Mouse (Mus musculus) stomach, embryonic 14.5 days (tissue): Measurements from ENCODE around the gene Krt8. TPM values are rescaled to one million over a fixed set of nuclear protein-coding genes. Genes with fewer than 3 reads are reported as not detected.
A peak's percentile ranks its signal among the peaks of the same experiment; 100 is the strongest.
"Not testable (repeated sequence)": the region's sequence is repeated elsewhere in the genome, so short reads cannot be mapped to it uniquely, and the experiment has no call there.

ENCODE experiments used
- ATAC-seq: fragments of 200-750 bp; cut with Nextera tagmentation; 2 replicates; pipeline ENCODE4 v1.8.0; 2017; ENCODE audit warnings: low read depth, moderate TSS enrichment; ENCODE audit not compliant: insufficient number of reproducible peaks, insufficient read depth, low FRiP score
- H3K27ac ChIP-seq: fragments of 300-500 bp; sonication (generic); 2 replicates; pipeline ENCODE4 v1.5.1; 2014; ENCODE audit warnings: mild to moderate bottlenecking, low read length, moderate library complexity, mixed read lengths
- H3K27me3 ChIP-seq: fragments of 300-500 bp; sonication (generic); 2 replicates; pipeline ENCODE4 v1.6.1; 2014; ENCODE audit warnings: low read length, control low read depth, mixed read lengths; ENCODE audit not compliant: control insufficient read depth, insufficient read depth
- H3K36me3 ChIP-seq: fragments of 300-500 bp; sonication (generic); 2 replicates; pipeline ENCODE4 v1.6.1; 2014; ENCODE audit warnings: mild to moderate bottlenecking, control low read depth, low read length, moderate library complexity, mixed read lengths; ENCODE audit not compliant: control insufficient read depth, insufficient read depth
- H3K4me1 ChIP-seq: fragments of 300-500 bp; sonication (generic); 2 replicates; pipeline ENCODE4 v1.6.1; 2014; ENCODE audit warnings: low read length, control low read depth, mixed read lengths; ENCODE audit not compliant: control insufficient read depth, insufficient read depth
- H3K4me2 ChIP-seq: fragments of 300-500 bp; sonication (generic); replicated peaks from 2 replicates; pipeline ENCODE4 v1.6.1; 2014; ENCODE audit warnings: low read depth, low read length, control low read depth
- H3K4me3 ChIP-seq: fragments of 300-500 bp; sonication (generic); 2 replicates; pipeline ENCODE4 v1.5.1; 2014; ENCODE audit warnings: low read depth, low read length, control low read depth
- H3K9ac ChIP-seq: fragments of 300-500 bp; sonication (generic); replicated peaks from 2 replicates; pipeline ENCODE4 v1.6.1; 2014; ENCODE audit warnings: low read depth, mild to moderate bottlenecking, control low read depth, low read length, moderate library complexity, mixed read lengths
- H3K9me3 ChIP-seq: fragments of 300-500 bp; sonication (generic); 2 replicates; pipeline ENCODE4 v1.6.1; 2016; ENCODE audit warnings: low read depth, low read length, control low read depth; ENCODE audit not compliant: control insufficient read depth
- WGBS: fragments of 180-500 bp; shearing (Covaris S2); extraction: QIAGEN DNeasy Blood & Tissue Kit; methylation state at CpG from one replicate; pipeline ENCODE4 v1.1.7; 2014; 5-methylcytosine and 5-hydroxymethylcytosine counted together
- polyA plus RNA-seq: library from polyadenylated mRNA; unstranded; fragments of >200 nt; fragmentation: Nextera tagmentation; extraction: Ambion mirVana; gene quantifications from 2 replicates; pipeline ENCODE4 v1.2.1, GENCODE M21; 2014

The Krt8 gene
- polyA plus RNA-seq, 1 experiment from 2014 or later: 707 TPM

DNA sequence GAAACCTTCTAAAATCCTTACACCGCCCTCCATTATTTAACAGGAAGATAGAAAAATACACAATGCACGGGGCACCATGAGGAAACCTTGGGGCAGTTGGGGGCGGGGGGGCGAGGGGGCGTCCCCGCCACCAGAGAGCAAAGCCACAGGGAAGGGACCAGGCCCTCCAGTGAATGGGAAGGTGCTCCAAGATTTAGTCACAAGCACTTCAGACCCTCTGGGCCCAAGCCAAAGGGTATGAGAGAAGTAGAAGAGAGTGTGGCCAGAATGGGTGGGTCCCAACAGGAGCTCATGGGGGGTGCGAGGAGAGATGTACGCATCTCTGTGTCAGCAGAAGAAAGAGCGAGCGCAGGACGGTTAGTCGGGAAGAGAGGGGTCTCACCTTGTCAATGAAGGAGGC is 766 bp downstream of the Krt8 start:
- Histone ChIP-seq H3K4me2 (peak overlapping the region; percentile 37), H3K4me1 (peaks cover 23% of the 10 kb centered on the region), H3K9ac (peak overlapping the region; percentile 48; the same call in 1 of the 2 replicates), H3K27me3 (no peaks in the 10 kb centered on the region), H3K9me3 (no peaks in the 10 kb centered on the region), H3K4me3 (peak overlapping the region; percentile 36), H3K27ac (peak overlapping the region; percentile 78), H3K36me3 (no peaks in the 10 kb centered on the region)
- no peak for ATAC-seq
- WGBS: 19% methylated on average over 12 of the region's 12 CpGs

DNA sequence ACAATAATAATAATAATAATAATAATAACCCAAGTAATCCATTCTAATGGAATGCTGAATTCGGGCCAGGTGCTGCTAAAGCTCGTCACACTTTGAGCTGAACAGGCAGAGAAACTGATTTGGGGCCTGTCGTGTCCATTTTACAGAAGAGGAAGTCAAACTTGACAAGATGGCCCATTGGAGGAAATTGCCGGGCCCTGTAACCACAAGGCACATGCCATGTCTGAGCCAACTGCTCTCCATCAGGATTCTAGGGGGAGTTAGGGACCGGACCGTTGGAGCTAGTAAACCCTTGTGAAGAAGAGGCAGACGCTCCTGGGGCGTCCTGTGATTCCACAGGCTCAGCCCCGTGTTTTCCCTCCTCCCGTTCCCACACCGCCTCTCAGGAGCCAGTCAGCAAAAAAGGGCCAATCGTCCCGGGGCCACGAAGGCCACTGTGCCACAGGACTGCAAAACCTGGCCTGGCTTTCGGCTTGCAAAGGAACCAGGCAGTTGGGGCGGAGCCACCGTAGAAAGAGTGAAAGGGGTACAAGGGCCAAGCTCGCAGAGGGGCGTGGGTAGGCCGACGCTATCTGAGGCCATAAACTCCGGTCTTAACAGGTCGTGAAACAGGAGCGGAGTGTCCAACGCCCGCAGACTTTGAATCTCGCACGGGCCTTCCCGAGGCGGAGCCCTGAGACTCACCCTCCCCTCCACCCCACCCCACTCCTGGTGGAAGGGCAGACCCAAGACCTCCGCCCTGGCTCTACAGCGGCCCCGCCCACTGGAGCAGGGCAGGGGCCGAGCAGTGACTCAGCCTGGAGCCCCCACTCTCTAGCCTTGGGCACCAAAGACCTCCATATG is 1.4 kb downstream of the Krt8 start:
- Histone ChIP-seq H3K27me3 (no peaks in the 10 kb centered on the region), H3K9me3 (no peaks in the 10 kb centered on the region), H3K4me1 (peaks cover 19% of the 10 kb centered on the region), H3K9ac (peak overlapping the region; percentile 48), H3K4me2 (peak overlapping the region; percentile 37), H3K36me3 (no peaks in the 10 kb centered on the region), H3K27ac (peak overlapping the region; percentile 78), H3K4me3 (peak overlapping the region; percentile 36)
- ATAC-seq: peak; percentile 66
- WGBS: 8% methylated on average over 34 of the region's 34 CpGs

DNA sequence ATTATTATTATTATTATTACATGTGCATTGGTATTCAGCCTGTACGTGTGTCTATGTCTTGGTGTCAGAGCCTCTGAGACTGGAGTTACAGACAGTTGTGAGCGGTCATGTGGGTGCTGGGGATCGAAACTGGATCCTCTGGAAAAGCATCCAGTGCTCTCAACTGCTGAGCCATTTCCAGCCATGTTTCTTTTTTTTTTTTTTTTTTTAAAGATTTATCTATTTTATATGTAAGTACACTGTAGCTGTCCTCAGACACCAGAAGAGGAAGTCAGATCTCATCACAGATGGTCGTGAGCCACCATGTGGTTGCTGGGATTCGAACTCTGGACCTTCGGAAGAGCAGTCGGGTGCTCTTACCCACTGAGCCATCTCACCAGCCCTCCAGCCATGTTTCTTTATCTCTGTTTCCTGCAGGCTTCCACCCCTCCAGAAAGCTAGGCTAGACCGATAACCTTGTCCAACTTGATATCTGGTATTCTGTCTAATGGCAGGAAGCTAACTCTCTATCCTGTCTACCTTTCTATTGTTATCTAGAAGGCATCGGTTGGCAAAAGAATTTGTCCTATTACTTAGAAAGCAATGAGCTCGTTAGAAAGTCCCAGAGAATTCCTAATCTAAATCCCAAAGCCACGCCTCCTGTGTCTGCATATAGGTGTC is 4.5 kb downstream of the Krt8 start:
- Histone ChIP-seq H3K4me1 (no peaks in the 10 kb centered on the region; the same call in 1 of the 2 replicates), H3K36me3 (no peaks in the 10 kb centered on the region), H3K9ac (no peak overlapping the region), H3K4me3 (no peak overlapping the region), H3K9me3 (no peaks in the 10 kb centered on the region), H3K27me3 (no peaks in the 10 kb centered on the region), H3K27ac (no peak overlapping the region), H3K4me2 (no peak overlapping the region)
- ATAC-seq: no peak
- 85% methylated on average over 11 of the region's 11 CpGs for WGBS

DNA sequence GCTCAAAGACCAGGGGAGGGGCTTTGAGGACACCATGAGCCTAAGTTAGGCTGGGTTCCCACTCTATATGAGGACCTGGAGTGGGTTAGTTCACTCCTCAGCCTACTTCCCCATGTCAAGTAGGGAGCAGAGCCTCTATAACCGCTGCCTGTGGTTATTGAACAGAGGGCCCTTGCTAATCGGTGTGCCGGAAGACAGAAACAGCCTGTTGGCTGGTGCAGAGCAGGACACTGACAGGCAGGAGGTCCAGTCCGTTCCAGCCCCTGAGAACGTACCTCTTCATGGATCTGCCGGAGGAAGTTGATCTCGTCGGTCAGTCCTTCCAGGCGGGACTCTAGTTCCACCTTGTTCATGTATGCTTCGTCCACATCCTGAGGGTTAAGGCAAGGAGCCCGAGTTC is 5.1 kb downstream of the Krt8 start:
- H3K4me3 ChIP-seq: no peak overlapping the region
- no peak for ATAC-seq
- H3K36me3 ChIP-seq: no peaks in the 10 kb centered on the region
- H3K27ac ChIP-seq: no peak overlapping the region
- H3K27me3 ChIP-seq: no peaks in the 10 kb centered on the region
- 90% methylated on average over 11 of the region's 11 CpGs for WGBS
- H3K9ac ChIP-seq: no peak overlapping the region
- no peak overlapping the region for H3K4me2 ChIP-seq
- H3K4me1 ChIP-seq: no peaks in the 10 kb centered on the region
- no peaks in the 10 kb centered on the region for H3K9me3 ChIP-seq

DNA sequence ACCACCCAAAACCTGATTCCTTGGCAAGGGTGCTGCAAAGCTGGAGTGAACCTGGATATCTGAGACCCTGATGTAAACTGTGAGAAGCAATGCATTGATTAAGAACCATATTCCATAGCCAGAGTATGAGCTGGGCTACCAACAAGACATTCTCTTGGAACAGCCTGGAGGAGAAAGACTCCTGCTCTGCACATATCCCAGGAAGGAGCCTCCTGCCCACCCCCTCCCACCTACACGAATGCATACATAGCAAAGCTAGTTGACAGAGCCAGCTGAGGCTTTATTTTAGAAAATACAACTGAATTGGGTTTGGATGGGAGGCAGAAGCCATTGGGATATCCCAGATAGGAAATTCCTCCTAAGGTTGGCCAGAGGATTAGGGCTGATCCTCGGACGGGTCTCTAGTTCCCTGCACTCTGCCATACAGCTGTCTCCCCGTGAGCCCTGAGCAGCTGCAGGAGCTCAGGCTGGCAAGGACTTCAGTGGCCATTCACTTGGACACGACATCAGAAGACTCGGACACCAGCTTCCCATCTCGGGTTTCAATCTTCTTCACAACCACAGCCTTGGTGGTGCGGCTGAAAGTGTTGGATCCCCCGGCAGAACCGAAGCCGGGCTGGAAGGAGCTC is 7.7 kb downstream of the Krt8 start:
- not testable (repeated sequence) for H3K4me3 ChIP-seq, H3K27me3 ChIP-seq, H3K4me1 ChIP-seq, H3K9me3 ChIP-seq, H3K36me3 ChIP-seq, ATAC-seq, H3K9ac ChIP-seq, H3K4me2 ChIP-seq
- WGBS: 78% methylated on average over 11 of the region's 11 CpGs
- H3K27ac ChIP-seq: peak overlapping the region; percentile 10; the same call in 1 of the 2 replicates

DNA sequence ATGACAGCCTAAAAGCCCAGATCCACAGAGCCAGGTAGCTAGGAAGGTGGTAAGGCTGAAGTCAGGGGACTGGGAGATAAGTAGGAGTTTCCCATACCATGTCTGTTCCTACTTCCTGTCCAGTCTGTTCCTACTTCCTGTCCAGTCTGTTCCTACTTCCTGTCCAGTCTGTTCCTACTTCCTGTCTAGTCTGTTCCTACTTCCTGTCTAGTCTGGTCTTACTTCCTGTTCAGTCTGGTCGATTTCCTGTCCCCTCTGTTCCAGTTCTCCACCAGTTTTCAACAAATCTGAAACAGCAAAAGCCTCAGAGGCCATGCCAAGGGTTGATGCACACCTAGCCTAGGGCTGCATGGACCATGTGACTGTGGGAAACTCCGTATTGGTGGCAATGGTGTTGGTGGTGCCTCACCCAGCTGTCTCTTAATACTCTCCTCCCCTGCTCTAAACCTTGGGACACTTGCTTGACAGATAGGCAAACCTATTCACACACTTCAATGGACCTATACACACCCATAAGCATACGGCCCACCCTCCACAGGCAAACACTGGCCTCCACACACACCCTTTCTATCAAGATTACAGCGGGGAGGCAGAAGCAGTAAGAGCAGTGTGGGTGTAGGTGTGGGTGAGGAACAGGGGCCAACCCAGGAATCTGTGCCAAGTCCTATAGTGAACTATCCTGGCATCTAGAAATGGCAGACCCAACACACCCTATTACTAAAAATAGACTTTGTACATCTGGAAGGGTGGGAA is 8.6 kb downstream of the Krt8 start:
- Histone ChIP-seq H3K9me3 (no peaks in the 10 kb centered on the region), H3K36me3 (no peaks in the 10 kb centered on the region), H3K27ac (peak overlapping the region; percentile 58), H3K4me1 (no peaks in the 10 kb centered on the region), H3K9ac (no peak overlapping the region), H3K4me3 (no peak overlapping the region), H3K27me3 (no peaks in the 10 kb centered on the region), H3K4me2 (no peak overlapping the region)
- WGBS: 76% methylated on average over 4 of the region's 4 CpGs
- ATAC-seq: peak; percentile 46; the same call in 1 of the 2 replicates

DNA sequence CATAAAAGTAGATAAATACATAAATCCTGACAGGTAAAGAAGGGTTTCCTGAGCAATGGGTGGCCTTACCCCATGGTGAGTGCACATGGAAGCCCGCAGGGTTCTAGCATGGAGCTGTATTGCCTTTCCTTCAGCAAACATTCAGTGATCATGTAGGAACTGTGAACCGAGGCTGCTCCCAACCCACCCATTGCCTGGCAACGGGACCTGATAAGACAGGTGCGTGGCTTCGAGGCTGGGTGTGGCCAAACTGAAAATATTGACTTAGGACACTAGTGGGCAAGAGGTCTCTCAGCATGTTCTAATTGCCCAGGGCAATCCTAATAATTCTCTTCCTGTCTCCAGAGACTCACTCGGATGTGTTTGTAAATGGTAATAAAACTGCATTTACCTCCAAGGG is 9.9 kb downstream of the Krt8 start:
- no peak overlapping the region; the same call in 1 of the 2 replicates for H3K27ac ChIP-seq
- H3K9ac ChIP-seq: no peak overlapping the region
- H3K4me2 ChIP-seq: no peak overlapping the region
- H3K4me3 ChIP-seq: no peak overlapping the region
- H3K4me1 ChIP-seq: no peaks in the 10 kb centered on the region
- ATAC-seq: peak; percentile 71
- no peaks in the 10 kb centered on the region for H3K27me3 ChIP-seq
- H3K36me3 ChIP-seq: no peaks in the 10 kb centered on the region
- 64% methylated on average over 6 of the region's 6 CpGs for WGBS
- H3K9me3 ChIP-seq: no peaks in the 10 kb centered on the region

DNA sequence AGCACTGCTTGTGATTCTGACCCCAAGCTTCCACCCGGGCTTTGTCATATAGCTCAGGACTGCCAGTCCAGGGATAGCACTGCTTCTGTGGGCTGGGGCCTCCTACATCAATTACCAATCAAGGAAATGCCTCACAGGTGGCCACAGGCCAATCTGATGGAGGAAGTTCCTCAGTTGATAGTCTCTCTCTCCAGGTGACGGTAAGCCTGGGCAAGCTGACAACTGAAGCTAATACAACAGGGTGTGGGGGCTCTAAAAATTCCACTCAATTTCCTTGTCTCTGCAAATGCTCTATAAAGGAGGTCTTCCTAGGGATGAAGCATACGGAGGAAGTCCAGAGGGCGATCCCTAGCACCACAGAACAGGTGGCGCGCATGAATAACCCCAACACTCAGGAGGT is 13.3 kb downstream of the Krt8 start:
- Histone ChIP-seq H3K27ac (no peak overlapping the region), H3K4me2 (no peak overlapping the region)
- no peak for ATAC-seq

More for the DNA sequence above, 13.3 kb downstream of the Krt8 start:
- H3K9ac ChIP-seq: no peak overlapping the region
- no peaks in the 10 kb centered on the region for H3K36me3 ChIP-seq
- no peaks in the 10 kb centered on the region for H3K9me3 ChIP-seq
- H3K4me1 ChIP-seq: no peaks in the 10 kb centered on the region
- WGBS: 85% methylated on average over 6 of the region's 6 CpGs
- no peaks in the 10 kb centered on the region for H3K27me3 ChIP-seq
- no peak overlapping the region for H3K4me3 ChIP-seq
